In genomic region chr11:83409087-83409754, GRCm38 (mm10) we compare ENCODE assay signal across 8 mouse cellular contexts. TPM values are rescaled to one million over a fixed set of nuclear protein-coding genes. Genes with fewer than 3 reads are reported as not detected.
DNase-seq lines count a peak whose midpoint lies in the region; ATAC-seq and TF ChIP-seq lines count a peak whose summit lies in the region.

Rasl10b (plus strand) TSS chr11:83409137.

- peak; percentile 87 for ATAC-seq in hindbrain, embryonic 13.5 days (ENCODE audit: low FRiP score)
- peak; percentile 83 for ATAC-seq in midbrain, embryonic 16.5 days
- no peak for ATAC-seq in megakaryocyte progenitor cell, adult 5-6 weeks (replicated peaks; ENCODE audit: poor library complexity)

- H3K9ac ChIP-seq in hindbrain, embryonic 13.5 days, result peak within 1 kb of the TSS; percentile 96
- peak within 1 kb of the TSS; percentile 98 for H3K9ac ChIP-seq in midbrain, embryonic 16.5 days (ENCODE audit: low read depth, low read length)

- no peaks in the 10 kb centered on the region for H3K27me3 ChIP-seq in hindbrain, embryonic 13.5 days
- no peaks in the 10 kb centered on the region for H3K27me3 ChIP-seq in midbrain, embryonic 16.5 days (ENCODE audit: control insufficient read depth, insufficient read depth, low read depth, low read length)

- no peaks in the 10 kb centered on the region for H3K4me1 ChIP-seq in embryonic fibroblast, embryonic 13.5 days (ENCODE audit: control insufficient read depth, insufficient read depth, low read length)
- peaks cover 31% of the 10 kb centered on the region for H3K4me1 ChIP-seq in hindbrain, embryonic 13.5 days (replicated peaks)
- H3K4me1 ChIP-seq in midbrain, embryonic 16.5 days (ENCODE audit: control insufficient read depth, insufficient read depth, low read length), result peaks cover 27% of the 10 kb centered on the region

- TF ChIP-seq CTCF in embryonic fibroblast, embryonic 13.5 days (IDR thresholded peaks at IDR 0.05; ENCODE audit: borderline replicate concordance, insufficient read depth, low read length), result no peak

- no peak within 1 kb of the TSS for H3K27ac ChIP-seq in embryonic fibroblast, embryonic 13.5 days (ENCODE audit: insufficient read depth, low read length)
- H3K27ac ChIP-seq in hindbrain, embryonic 13.5 days, result peak within 1 kb of the TSS; percentile 70
- H3K27ac ChIP-seq in midbrain, embryonic 16.5 days (ENCODE audit: low read length), result peak within 1 kb of the TSS; percentile 34; the same call in 1 of the 2 replicates

- under 1% methylated on average over 36 of the region's 44 CpGs for WGBS in hindbrain, embryonic 13.5 days
- under 1% methylated on average over 26 of the region's 44 CpGs for WGBS in midbrain, embryonic 16.5 days

- DNase-seq in layer of hippocampus, adult 18-20 months (ENCODE audit: low spot score in 2 of 2), result peak in 1 of 2 experiments; percentile 46
- DNase-seq in layer of hippocampus, adult 11-12 months (ENCODE audit: low spot score), result no peak
- no peak for DNase-seq in adrenal gland, postnatal 4 days (ENCODE audit: low spot score in 2 of 2)
- DNase-seq in left cerebral cortex, postnatal 25 days (ENCODE audit: low spot score in 2 of 2), result peak in 1 of 2 experiments; percentile 9

- peaks cover 5% of the 10 kb centered on the region for H3K36me3 ChIP-seq in hindbrain, embryonic 13.5 days
- no peaks in the 10 kb centered on the region for H3K36me3 ChIP-seq in midbrain, embryonic 16.5 days (ENCODE audit: control insufficient read depth, insufficient read depth, low read length)

- peak within 1 kb of the TSS; percentile 20 for H3K4me3 ChIP-seq in embryonic fibroblast, embryonic 13.5 days (ENCODE audit: insufficient read depth, low read length)
- peak within 1 kb of the TSS; percentile 91 for H3K4me3 ChIP-seq in hindbrain, embryonic 13.5 days
- peak within 1 kb of the TSS; percentile 91 for H3K4me3 ChIP-seq in midbrain, embryonic 16.5 days (ENCODE audit: low read depth, low read length)

- no peak for TF ChIP-seq POLR2A in embryonic fibroblast, embryonic 13.5 days (IDR thresholded peaks at IDR 0.05; ENCODE audit: low read depth, low read length)

- intact Hi-C loops in left cerebral cortex, postnatal 25 days (cut with DNase I), result loop anchor here (5.0 kb wide), 1 partner anchor 37 kb away; no protein-coding TSS in a partner anchor

- H3K4me2 ChIP-seq in hindbrain, embryonic 13.5 days, result peak within 1 kb of the TSS; percentile 78
- peak within 1 kb of the TSS; percentile 91 for H3K4me2 ChIP-seq in midbrain, embryonic 16.5 days (ENCODE audit: low read length)

- H3K9me3 ChIP-seq in hindbrain, embryonic 13.5 days, result no peaks in the 10 kb centered on the region
- no peaks in the 10 kb centered on the region for H3K9me3 ChIP-seq in midbrain, embryonic 16.5 days (replicated peaks; ENCODE audit: control insufficient read depth, low read length, poor library complexity, severe bottlenecking)

RNA-seq across cellular contexts. Expression of gene Rasl10b, which starts in this region (rescaled TPM):
- 100 to 1,000 TPM; 243 to 245 TPM for total RNA-seq in layer of hippocampus, adult 18-20 months (2021)
- 10 to 100 TPM; 10.8 to 11.4 TPM for total RNA-seq in adrenal gland, postnatal 4 days (2021)
- polyA plus RNA-seq in embryonic fibroblast, embryonic 13.5 days (2011; ENCODE audit: insufficient read length, low read depth, missing spikeins), result 2.1 and 2.7 TPM in 2 replicates
- 22.2 and 22.5 TPM in 2 replicates for polyA plus RNA-seq in hindbrain, embryonic 13.5 days (2015; fragmentation: Nextera tagmentation; extraction: Ambion mirVana)
- 100 to 1,000 TPM; 258 to 277 TPM for total RNA-seq in left cerebral cortex, postnatal 25 days (2021)
- 32.9 and 38.2 TPM in 2 replicates for polyA plus RNA-seq in midbrain, embryonic 16.5 days (2015; fragmentation: Nextera tagmentation; extraction: Ambion mirVana)
- not detected in 2 replicates for total RNA-seq in megakaryocyte progenitor cell, adult 5-6 weeks (2015)
- 0.14 TPM in 1 of 2 replicates, not detected in the other for total RNA-seq in megakaryocyte progenitor cell, adult 5-6 weeks (2017)

Comparison
In these comparisons a context has a peak if more than half of its experiments do, and no peak if none do; other contexts are left out.
1. RNA of gene Rasl10b (total RNA-seq): 258 to 277 TPM in left cerebral cortex, postnatal 25 days and 243 to 245 TPM in layer of hippocampus, adult 18-20 months; 10.8 to 11.4 TPM in adrenal gland, postnatal 4 days and 0.14 TPM in megakaryocyte progenitor cell, adult 5-6 weeks; every median in the first group is over 10 times any median in the second.
2. H3K4me3 ChIP-seq: peak in every context shown above with its lines; median percentile 91 in hindbrain, embryonic 13.5 days; 91 in midbrain, embryonic 16.5 days; 20 in embryonic fibroblast, embryonic 13.5 days.